Mouse (Mus musculus): ENCODE data around the gene Zbtb16. TPM values are rescaled to one million over a fixed set of nuclear protein-coding genes. Genes with fewer than 3 reads are reported as not detected.

The Zbtb16 gene
- total and polyA plus RNA-seq, 3 experiments: 0.04 to 0.72 TPM; not detected in 1

- H3K9me3 ChIP-seq (replicated peaks; ENCODE audit: insufficient read depth, low read length): no peaks in the 10 kb centered on the region
- H3K4me1 ChIP-seq (ENCODE audit: control insufficient read depth in 1 of 2, insufficient read depth in 2 of 2, low read length in 2 of 2): peaks cover under 1 to 2% of the 10 kb centered on the region in 2 experiments; a peak in 2 of 4 replicates
Measured at GRCm38 (mm10) chr9:48831560-48832460, 4.2 kb downstream of the Zbtb16 start.

GRCm38 (mm10) chr9:48828839-48829238 is 7.2 kb downstream of the Zbtb16 start:
- TF ChIP-seq POLR2A (IDR thresholded peaks at IDR 0.05; ENCODE audit: control insufficient read depth in 1 of 2, insufficient read depth in 1 of 2, low read depth in 1 of 2, low read length in 2 of 2, poor library complexity in 1 of 2): no peak
- TF ChIP-seq ZC3H11A (IDR thresholded peaks at IDR 0.05; ENCODE audit: low read depth, low read length): no peak
- no peak for TF ChIP-seq USF2 (IDR thresholded peaks at IDR 0.05; ENCODE audit: borderline replicate concordance in 1 of 2, insufficient read depth in 1 of 2, low read depth in 1 of 2, low read length in 2 of 2)
- no peak for TF ChIP-seq MYB (IDR thresholded peaks at IDR 0.05; ENCODE audit: low read depth, low read length)
- DNase-seq (ENCODE audit: low read depth, low spot score): no peak
- Histone ChIP-seq H3K27me3 (ENCODE audit: control insufficient read depth in 1 of 2, insufficient read depth in 2 of 2, low read length in 2 of 2) (no peaks in the 10 kb centered on the region), H3K36me3 (ENCODE audit: control insufficient read depth in 1 of 2, insufficient read depth in 2 of 2, low read length in 2 of 2) (peaks cover 0 to 7% of the 10 kb centered on the region in 2 experiments; a peak in 2 of 4 replicates), H3K79me2 (ENCODE audit: control insufficient read depth, insufficient read depth, low read length, poor library complexity) (no peaks in the 10 kb centered on the region), H3K9ac (ENCODE audit: control insufficient read depth, low read depth, low read length, poor library complexity, severe bottlenecking) (no peak overlapping the region), H3K4me1 (ENCODE audit: control insufficient read depth in 1 of 2, insufficient read depth in 2 of 2, low read length in 2 of 2) (peaks cover 2 to 11% of the 10 kb centered on the region in 2 experiments; a peak in 3 of 4 replicates), H3K4me3 (ENCODE audit: control insufficient read depth in 1 of 2, insufficient read depth in 1 of 2, low read depth in 2 of 2, low read length in 2 of 2) (no peak overlapping the region), H3K27ac (ENCODE audit: control insufficient read depth, low read depth, low read length) (no peak overlapping the region), H3K9me3 (replicated peaks; ENCODE audit: insufficient read depth, low read length) (no peaks in the 10 kb centered on the region)

More at GRCm38 (mm10) chr9:48831560-48832460, 4.2 kb downstream of the Zbtb16 start:
- TF ChIP-seq USF1 (IDR thresholded peaks at IDR 0.05; ENCODE audit: low read depth, low read length): no peak
- TF ChIP-seq NELFE (IDR thresholded peaks at IDR 0.05; ENCODE audit: low read depth, low read length): no peak
- no peak for TF ChIP-seq E2F4 (IDR thresholded peaks at IDR 0.05; ENCODE audit: borderline replicate concordance, low read depth, low read length)
- TF ChIP-seq CHD1 (IDR thresholded peaks at IDR 0.05; ENCODE audit: low read depth, low read length): no peak
- no peak for TF ChIP-seq RCOR1 (IDR thresholded peaks at IDR 0.05; ENCODE audit: low read depth, low read length)
- no peak for TF ChIP-seq MEF2A (IDR thresholded peaks at IDR 0.05; ENCODE audit: extremely low read depth, insufficient replicate concordance, low read depth, low read length, poor library complexity, severe bottlenecking)
- no peak for TF ChIP-seq JUND (IDR thresholded peaks at IDR 0.05; ENCODE audit: low read depth, low read length)
- no peaks in the 10 kb centered on the region for H3K79me2 ChIP-seq (ENCODE audit: control insufficient read depth, insufficient read depth, low read length, poor library complexity)
- H3K9ac ChIP-seq (ENCODE audit: control insufficient read depth, low read depth, low read length, poor library complexity, severe bottlenecking): no peak overlapping the region
- no peak for DNase-seq (ENCODE audit: low read depth, low spot score)
- peaks cover 0 to 9% of the 10 kb centered on the region in 2 experiments; a peak in 2 of 4 replicates for H3K27me3 ChIP-seq (ENCODE audit: control insufficient read depth in 1 of 2, insufficient read depth in 2 of 2, low read length in 2 of 2)
- H3K27ac ChIP-seq (ENCODE audit: control insufficient read depth, low read depth, low read length): no peak overlapping the region
- peaks cover 0 to under 1% of the 10 kb centered on the region in 2 experiments; a peak in 1 of 4 replicates for H3K36me3 ChIP-seq (ENCODE audit: control insufficient read depth in 1 of 2, insufficient read depth in 2 of 2, low read length in 2 of 2)
- H3K4me3 ChIP-seq (ENCODE audit: control insufficient read depth in 1 of 2, insufficient read depth in 1 of 2, low read depth in 2 of 2, low read length in 2 of 2): no peak overlapping the region
